Mouse (Mus musculus) neural tube, embryonic 14.5 days (tissue): ENCODE data around the gene Tnpo3. TPM values are rescaled to one million over a fixed set of nuclear protein-coding genes. Genes with fewer than 3 reads are reported as not detected.

ENCODE experiments used
- ATAC-seq: fragments of 200-750 bp; cut with Nextera tagmentation; 2 replicates; pipeline ENCODE4 v1.8.0; 2017; ENCODE audit warnings: low read depth, mild to moderate bottlenecking, moderate TSS enrichment, moderate library complexity
- H3K27ac ChIP-seq: fragments of 300-500 bp; sonication (generic); 2 replicates; pipeline ENCODE4 v1.5.1; 2014; ENCODE audit warnings: low read depth, mild to moderate bottlenecking, control low read depth, low read length, moderate library complexity, mixed read lengths
- H3K27me3 ChIP-seq: fragments of 300-500 bp; sonication (generic); 2 replicates; pipeline ENCODE4 v1.6.1; 2014; ENCODE audit warnings: low read length; ENCODE audit not compliant: control insufficient read depth, insufficient read depth
- H3K36me3 ChIP-seq: fragments of 300-500 bp; sonication (generic); 2 replicates; pipeline ENCODE4 v1.6.1; 2014; ENCODE audit warnings: low read length, mixed read lengths; ENCODE audit not compliant: control insufficient read depth, insufficient read depth
- H3K4me1 ChIP-seq: fragments of 300-500 bp; sonication (generic); 2 replicates; pipeline ENCODE4 v1.6.1; 2014; ENCODE audit warnings: low read length; ENCODE audit not compliant: control insufficient read depth, insufficient read depth
- H3K4me2 ChIP-seq: fragments of 300-500 bp; sonication (generic); 2 replicates; pipeline ENCODE4 v1.6.1; 2014; ENCODE audit warnings: mild to moderate bottlenecking, low read depth, low read length, control low read depth
- H3K4me3 ChIP-seq: fragments of 300-500 bp; sonication (generic); 2 replicates; pipeline ENCODE4 v1.5.1; 2014; ENCODE audit warnings: low read depth, low read length, control low read depth, mixed read lengths
- H3K9ac ChIP-seq: fragments of 300-500 bp; sonication (generic); replicated peaks from 2 replicates; pipeline ENCODE4 v1.6.1; 2014; ENCODE audit warnings: low read depth, mild to moderate bottlenecking, control low read depth, low read length, mixed read lengths
- H3K9me3 ChIP-seq: fragments of 300-500 bp; sonication (generic); 2 replicates; pipeline ENCODE4 v1.6.1; 2016; ENCODE audit warnings: low read length; ENCODE audit not compliant: control insufficient read depth
- WGBS: fragments of 180-500 bp; shearing (Covaris S2); extraction: QIAGEN DNeasy Blood & Tissue Kit; methylation state at CpG from one replicate; pipeline ENCODE4 v1.1.7; 2014; 5-methylcytosine and 5-hydroxymethylcytosine counted together
- polyA plus RNA-seq: library from polyadenylated mRNA; unstranded; fragments of >200 nt; fragmentation: Nextera tagmentation; extraction: Ambion mirVana; gene quantifications from 2 replicates; pipeline ENCODE4 v1.2.1, GENCODE M21; 2014

Tnpo3 gene
- 83.1 and 104 TPM in 2 replicates for polyA plus RNA-seq

GRCm38 (mm10) chr6:29609111-29610019 lies at the start of gene Tnpo3:
Gene Tnpo3, minus strand, starts transcription at chr6:29609887.
- H3K27ac ChIP-seq: peak within 1 kb of the TSS; percentile 62
- H3K36me3 ChIP-seq: no peaks in the 10 kb centered on the region
- 0 out of 2 replicates have a peak, but pooled peaks cover 5% of the 10 kb centered on the region for H3K4me1 ChIP-seq
- H3K27me3 ChIP-seq: no peaks in the 10 kb centered on the region
- no peaks in the 10 kb centered on the region for H3K9me3 ChIP-seq
- peak within 1 kb of the TSS; percentile 90 for H3K4me3 ChIP-seq
- ATAC-seq: peak; percentile 98
- H3K9ac ChIP-seq: peak within 1 kb of the TSS; percentile 85
- H3K4me2 ChIP-seq: peak within 1 kb of the TSS; percentile 87
- under 1% methylated on average over 67 of the region's 67 CpGs for WGBS

- Histone ChIP-seq H3K4me2 (no peak overlapping the region), H3K27me3 (no peaks in the 10 kb centered on the region), H3K4me1 (no peaks in the 10 kb centered on the region), H3K9ac (no peak overlapping the region), H3K27ac (no peak overlapping the region), H3K36me3 (no peaks in the 10 kb centered on the region), H3K4me3 (no peak overlapping the region), H3K9me3 (no peaks in the 10 kb centered on the region)
- no peak for ATAC-seq
- 86% methylated on average over 3 of the region's 3 CpGs for WGBS
Measured at GRCm38 (mm10) chr6:29658626-29659475, 49.2 kb upstream of the Tnpo3 start.

GRCm38 (mm10) chr6:29653271-29653670 lies 43.6 kb upstream of the Tnpo3 start:
- Histone ChIP-seq H3K27ac (no peak overlapping the region), H3K4me2 (no peak overlapping the region), H3K27me3 (no peaks in the 10 kb centered on the region), H3K9ac (no peak overlapping the region), H3K9me3 (no peaks in the 10 kb centered on the region), H3K36me3 (no peaks in the 10 kb centered on the region), H3K4me3 (no peak overlapping the region), H3K4me1 (no peaks in the 10 kb centered on the region)
- ATAC-seq: no peak

- Histone ChIP-seq H3K4me3 (no peak overlapping the region), H3K4me1 (no peaks in the 10 kb centered on the region), H3K27ac (no peak overlapping the region), H3K36me3 (no peaks in the 10 kb centered on the region), H3K9me3 (no peaks in the 10 kb centered on the region), H3K27me3 (no peaks in the 10 kb centered on the region), H3K9ac (no peak overlapping the region), H3K4me2 (no peak overlapping the region)
- WGBS: 76% methylated on average over 10 of the region's 10 CpGs
- no peak for ATAC-seq
Measured at GRCm38 (mm10) chr6:29650170-29650549, 40.5 kb upstream of the Tnpo3 start.

- H3K9me3 ChIP-seq: no peaks in the 10 kb centered on the region
- no peaks in the 10 kb centered on the region for H3K27me3 ChIP-seq
- H3K4me3 ChIP-seq: no peak overlapping the region
- no peak overlapping the region for H3K9ac ChIP-seq
- no peak overlapping the region for H3K4me2 ChIP-seq
- no peaks in the 10 kb centered on the region for H3K4me1 ChIP-seq
- no peaks in the 10 kb centered on the region for H3K36me3 ChIP-seq
- peak; percentile 68 for ATAC-seq
- WGBS: 33% methylated on average over 14 of the region's 14 CpGs
- no peak overlapping the region for H3K27ac ChIP-seq
Measured at GRCm38 (mm10) chr6:29649494-29650169, 39.9 kb upstream of the Tnpo3 start.

- H3K4me2 ChIP-seq: no peak overlapping the region
- ATAC-seq: no peak
- H3K36me3 ChIP-seq: no peaks in the 10 kb centered on the region
- no peaks in the 10 kb centered on the region for H3K27me3 ChIP-seq
- no peak overlapping the region for H3K4me3 ChIP-seq
- H3K9ac ChIP-seq: no peak overlapping the region
- H3K27ac ChIP-seq: no peak overlapping the region
- 95% methylated on average over 4 of the region's 4 CpGs for WGBS
- H3K4me1 ChIP-seq: no peaks in the 10 kb centered on the region
- H3K9me3 ChIP-seq: peaks cover 3% of the 10 kb centered on the region
Measured at GRCm38 (mm10) chr6:29641816-29642215, 32.1 kb upstream of the Tnpo3 start.

GRCm38 (mm10) chr6:29639580-29640419 lies 30.1 kb upstream of the Tnpo3 start:
- Histone ChIP-seq H3K36me3 (no peaks in the 10 kb centered on the region), H3K9me3 (peaks cover 3% of the 10 kb centered on the region), H3K9ac (no peak overlapping the region), H3K4me2 (no peak overlapping the region), H3K4me1 (no peaks in the 10 kb centered on the region), H3K27ac (no peak overlapping the region), H3K27me3 (no peaks in the 10 kb centered on the region), H3K4me3 (no peak overlapping the region)
- 26% methylated on average over 7 of the region's 7 CpGs for WGBS
- ATAC-seq: no peak

- ATAC-seq: no peak
- H3K36me3 ChIP-seq: no peaks in the 10 kb centered on the region
- no peaks in the 10 kb centered on the region for H3K4me1 ChIP-seq
- 13% methylated on average over 15 of the region's 16 CpGs for WGBS
- H3K4me3 ChIP-seq: no peak overlapping the region
- peaks cover 3% of the 10 kb centered on the region for H3K9me3 ChIP-seq
- H3K4me2 ChIP-seq: no peak overlapping the region
- no peaks in the 10 kb centered on the region for H3K27me3 ChIP-seq
- no peak overlapping the region for H3K9ac ChIP-seq
- H3K27ac ChIP-seq: no peak overlapping the region
Measured at GRCm38 (mm10) chr6:29638844-29639460, 29.3 kb upstream of the Tnpo3 start.
